In the genomic region with DNA sequence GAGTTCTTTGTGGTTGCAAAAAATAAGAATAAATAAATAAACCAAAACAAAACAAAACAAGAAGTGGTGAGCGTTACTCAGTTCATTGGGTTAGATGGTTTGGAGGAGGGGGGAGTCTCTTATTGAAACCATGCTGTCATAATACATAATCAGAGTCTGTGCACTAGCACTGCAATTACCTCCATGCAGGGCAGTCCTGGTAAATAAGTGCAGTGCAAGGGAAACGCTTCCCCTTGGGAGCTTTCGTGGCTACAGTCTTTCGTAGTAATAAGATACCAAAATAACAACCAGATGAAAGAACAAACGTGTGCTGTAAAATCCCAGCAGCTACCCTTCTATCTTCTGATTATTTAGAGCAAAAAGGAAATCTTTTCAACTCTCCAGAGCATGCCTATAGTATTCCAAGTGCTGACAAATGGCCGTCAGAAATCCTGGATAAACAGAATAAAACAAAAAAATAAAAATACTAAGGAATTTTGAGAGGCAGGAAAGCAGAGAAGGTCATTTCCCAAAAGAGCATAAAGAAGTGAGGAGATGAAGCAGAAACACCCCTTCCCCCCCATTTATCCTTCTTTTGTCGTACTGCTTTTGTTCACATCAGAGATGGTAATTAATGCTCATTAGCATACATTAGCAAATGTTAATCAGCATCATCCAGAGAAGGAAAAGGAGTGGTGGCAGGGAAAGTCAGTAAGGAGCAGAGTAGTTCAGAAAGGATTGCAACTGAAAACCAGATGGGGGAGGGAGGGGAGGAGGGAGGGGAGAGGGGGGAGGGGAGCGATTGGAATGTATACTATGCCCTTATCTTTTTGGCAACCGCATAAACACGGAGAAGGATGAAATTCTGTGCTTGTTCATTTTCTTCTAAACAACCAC, we compare ENCODE assay signal across 12 mouse cellular contexts. TPM values are rescaled to one million over a fixed set of nuclear protein-coding genes. Genes with fewer than 3 reads are reported as not detected.
DNase-seq lines count a peak whose midpoint lies in the region; ATAC-seq lines count a peak whose summit lies in the region.
"Had no signal": no experiment of that assay in that cellular context is flagged by ENCODE, and none has a peak within 500 bp of the region (broad histone marks: within the 10 kb centered on the region; RNA-seq: fewer than 3 reads in every experiment).

No protein-coding gene starts in this region.

- intact Hi-C loops in heart, postnatal 14 days (cut with DNase I), result no loop called here

- H3K9ac ChIP-seq in embryonic facial prominence, embryonic 14.5 days (ENCODE audit: low read depth, low read length), result no peak overlapping the region
- H3K9ac ChIP-seq in limb, embryonic 11.5 days (ENCODE audit: low read length), result no peak overlapping the region

- H3K27me3 ChIP-seq in heart, embryonic 10.5 days (ENCODE audit: insufficient read depth, poor library complexity, severe bottlenecking), result no peaks in the 10 kb centered on the region
- H3K27me3 ChIP-seq in embryonic facial prominence, embryonic 14.5 days (replicated peaks; ENCODE audit: control insufficient read depth, insufficient read depth, low read length), result no peaks in the 10 kb centered on the region
- no peaks in the 10 kb centered on the region for H3K27me3 ChIP-seq in limb, embryonic 11.5 days (ENCODE audit: control insufficient read depth, insufficient read depth, low read length)

- no peak for DNase-seq in heart, embryonic 10.5 days (ENCODE audit: low spot score)
- DNase-seq in heart, postnatal 14 days, result no peak
- DNase-seq in 3T3-L1 (ENCODE audit: low read depth, low spot score), result peak; percentile 37
- peak; percentile 72 for DNase-seq in embryonic facial prominence, embryonic 14.5 days (ENCODE audit: low spot score)
- peak; percentile 31 for DNase-seq in limb, embryonic 11.5 days (ENCODE audit: low spot score)
- no peak for DNase-seq in layer of hippocampus, postnatal 25 days (ENCODE audit: extremely low spot score in 1 of 2, low spot score in 1 of 2)
- DNase-seq in right cerebral cortex, postnatal 36 days (ENCODE audit: low spot score in 2 of 2), result no peak
- no peak for DNase-seq in cerebellum, adult 9-10 months
- DNase-seq: adrenal gland, adult 8-10 months; thymus, postnatal 25 days had no signal

- H3K27ac ChIP-seq in heart, embryonic 10.5 days, result peak overlapping the region; percentile 42; the same call in 1 of the 2 replicates
- H3K27ac ChIP-seq in embryonic facial prominence, embryonic 14.5 days (replicated peaks; ENCODE audit: low read depth, low read length), result 0 out of 2 replicates have a peak overlapping the region, but pooled peaks have one; percentile 4
- H3K27ac ChIP-seq in limb, embryonic 11.5 days (replicated peaks; ENCODE audit: low read depth, low read length), result no peak overlapping the region
- H3K27ac ChIP-seq: left cerebral cortex, adult 2 months had no signal

- 15% methylated on average over 10 of the region's 10 CpGs for WGBS in heart, embryonic 10.5 days
- 4% methylated on average over 10 of the region's 10 CpGs for WGBS in embryonic facial prominence, embryonic 14.5 days
- WGBS in limb, embryonic 11.5 days, result 6% methylated on average over 10 of the region's 10 CpGs

- H3K9me3 ChIP-seq in heart, embryonic 10.5 days, result no peaks in the 10 kb centered on the region
- H3K9me3 ChIP-seq in embryonic facial prominence, embryonic 14.5 days (ENCODE audit: control insufficient read depth, low read length), result no peaks in the 10 kb centered on the region
- no peaks in the 10 kb centered on the region for H3K9me3 ChIP-seq in limb, embryonic 11.5 days (ENCODE audit: control insufficient read depth, low read length)

- peak overlapping the region; percentile 13; the same call in 1 of the 2 replicates for H3K4me2 ChIP-seq in embryonic facial prominence, embryonic 14.5 days (ENCODE audit: low read depth, low read length)
- H3K4me2 ChIP-seq in limb, embryonic 11.5 days (ENCODE audit: low read depth, severe bottlenecking), result no peak overlapping the region

- no peaks in the 10 kb centered on the region for H3K36me3 ChIP-seq in heart, embryonic 10.5 days
- no peaks in the 10 kb centered on the region for H3K36me3 ChIP-seq in embryonic facial prominence, embryonic 14.5 days (ENCODE audit: control insufficient read depth, insufficient read depth, low read length)
- no peaks in the 10 kb centered on the region for H3K36me3 ChIP-seq in limb, embryonic 11.5 days (ENCODE audit: control insufficient read depth, insufficient read depth, low read length)

- ATAC-seq in embryonic facial prominence, embryonic 14.5 days (ENCODE audit: low read depth), result peak; percentile 81
- ATAC-seq in limb, embryonic 11.5 days (ENCODE audit: insufficient number of reproducible peaks, low FRiP score, low TSS enrichment, low read depth), result peak; percentile 77

- H3K4me1 ChIP-seq in heart, embryonic 10.5 days, result peaks cover 9% of the 10 kb centered on the region; the same call in 1 of the 2 replicates
- H3K4me1 ChIP-seq in embryonic facial prominence, embryonic 14.5 days (ENCODE audit: control insufficient read depth, insufficient read depth, low read length), result no peaks in the 10 kb centered on the region
- peaks cover 3% of the 10 kb centered on the region; the same call in 1 of the 2 replicates for H3K4me1 ChIP-seq in limb, embryonic 11.5 days (ENCODE audit: control insufficient read depth, insufficient read depth, low read length)

- H3K4me3 ChIP-seq in heart, embryonic 10.5 days, result 0 out of 2 replicates have a peak overlapping the region, but pooled peaks have one; percentile 12
- H3K4me3 ChIP-seq in embryonic facial prominence, embryonic 14.5 days (ENCODE audit: low read depth, low read length), result no peak overlapping the region
- no peak overlapping the region for H3K4me3 ChIP-seq in limb, embryonic 11.5 days (ENCODE audit: low read depth, low read length)
- H3K4me3 ChIP-seq: left cerebral cortex, adult 2 months; myocyte had no signal

RNA-seq across cellular contexts. Expression of gene Tmc1, which starts 30.4 kb away (rescaled TPM):
- polyA plus RNA-seq in heart, embryonic 10.5 days (2016; fragmentation: Nextera tagmentation; extraction: Ambion mirVana), result not detected in 2 replicates
- total RNA-seq in heart, postnatal 14 days (2021), result not detected
- 0.11 and 0.16 TPM in 2 replicates for polyA plus RNA-seq in embryonic facial prominence, embryonic 14.5 days (2014; fragmentation: Nextera tagmentation; extraction: Ambion mirVana)
- polyA plus RNA-seq in limb, embryonic 11.5 days (2014; fragmentation: Nextera tagmentation; extraction: Ambion mirVana), result not detected in 2 replicates
- total RNA-seq in layer of hippocampus, postnatal 25 days (2021), result not detected
- polyA plus RNA-seq: myocyte had no signal

Comparison
In these comparisons a context has a peak if more than half of its experiments do, and no peak if none do; other contexts are left out.
1. DNase-seq: peak in 3T3-L1 (single experiment), embryonic facial prominence, embryonic 14.5 days (single experiment) and limb, embryonic 11.5 days (single experiment); none in heart, embryonic 10.5 days (single experiment), heart, postnatal 14 days (0 of 2), layer of hippocampus, postnatal 25 days (0 of 2), right cerebral cortex, postnatal 36 days (0 of 2) and cerebellum, adult 9-10 months (single experiment).